Mouse (Mus musculus): ENCODE measurements around the gene Nceh1.
"Not testable (repeated sequence)": the region's sequence is repeated elsewhere in the genome, so short reads cannot be mapped to it uniquely, and the experiment has no call there.

GRCm38 (mm10) chr3:27291411-27291810, 108.6 kb downstream of the Nceh1 start:
- not testable (repeated sequence) for TF ChIP-seq POLR2AphosphoS5 (IDR thresholded peaks at IDR 0.05; ENCODE audit: borderline replicate concordance, low read depth, low read length); POLR2A (IDR thresholded peaks at IDR 0.05; ENCODE audit: control insufficient read depth in 1 of 2, insufficient read depth in 1 of 2, low read depth in 1 of 2, low read length in 2 of 2, poor library complexity in 1 of 2); TAL1 (IDR thresholded peaks at IDR 0.05; ENCODE audit: low read length); NRF1 (IDR thresholded peaks at IDR 0.05; ENCODE audit: insufficient read depth, low read depth, low read length, poor library complexity, severe bottlenecking); CTCF (IDR thresholded peaks at IDR 0.05 in 2 of 3, conservative IDR thresholded peaks at IDR 0.05 in 1 of 3; ENCODE audit: control insufficient read depth in 1 of 3, insufficient read depth in 1 of 3, low read depth in 2 of 3, low read length in 3 of 3, poor library complexity in 1 of 3, severe bottlenecking in 1 of 3); RAD21 (IDR thresholded peaks at IDR 0.05; ENCODE audit: low read depth, low read length); USF1 (IDR thresholded peaks at IDR 0.05; ENCODE audit: low read depth, low read length); NELFE (IDR thresholded peaks at IDR 0.05; ENCODE audit: low read depth, low read length); EP300 (IDR thresholded peaks at IDR 0.05; ENCODE audit: low read depth in 1 of 2, low read length in 2 of 2); E2F4 (IDR thresholded peaks at IDR 0.05; ENCODE audit: borderline replicate concordance, low read depth, low read length); CHD1 (IDR thresholded peaks at IDR 0.05; ENCODE audit: low read depth, low read length)

All from MEL (cell line).